Mouse (Mus musculus) intestine, embryonic 15.5 days (tissue): ENCODE data around the gene Adssl1. TPM values are rescaled to one million over a fixed set of nuclear protein-coding genes. Genes with fewer than 3 reads are reported as not detected.

Experiments
- ATAC-seq: fragments of 200-750 bp; cut with Nextera tagmentation; 2 replicates; pipeline ENCODE4 v1.8.0; 2017; ENCODE audit warnings: moderate TSS enrichment, moderate library complexity
- H3K27ac ChIP-seq: fragments of 300-500 bp; sonication (generic); 2 replicates; pipeline ENCODE4 v1.5.1; 2015; ENCODE audit warnings: mild to moderate bottlenecking, inconsistent platforms
- H3K27me3 ChIP-seq: fragments of 300-500 bp; sonication (generic); replicated peaks from 2 replicates; pipeline ENCODE4 v1.6.1; 2015; ENCODE audit warnings: inconsistent platforms
- H3K36me3 ChIP-seq: fragments of 300-500 bp; sonication (generic); 2 replicates; pipeline ENCODE4 v1.6.1; 2015; ENCODE audit warnings: inconsistent platforms
- H3K4me1 ChIP-seq: fragments of 300-500 bp; sonication (generic); replicated peaks from 2 replicates; pipeline ENCODE4 v1.6.1; 2015; ENCODE audit warnings: inconsistent platforms
- H3K4me2 ChIP-seq: fragments of 300-500 bp; sonication (generic); replicated peaks from 2 replicates; pipeline ENCODE4 v1.6.1; 2015; ENCODE audit warnings: mild to moderate bottlenecking, inconsistent platforms
- H3K4me3 ChIP-seq: fragments of 300-500 bp; sonication (generic); replicated peaks from 2 replicates; pipeline ENCODE4 v1.5.1; 2015; ENCODE audit warnings: inconsistent platforms
- H3K9ac ChIP-seq: fragments of 300-500 bp; sonication (generic); 2 replicates; pipeline ENCODE4 v1.6.1; 2015; ENCODE audit warnings: inconsistent platforms
- H3K9me3 ChIP-seq: fragments of 300-500 bp; sonication (generic); 2 replicates; pipeline ENCODE4 v1.6.1; 2016; ENCODE audit warnings: inconsistent platforms
- WGBS: fragments of 180-500 bp; shearing (Covaris S2); methylation state at CpG from one replicate; pipeline ENCODE4 v1.1.7; 2015; 5-methylcytosine and 5-hydroxymethylcytosine counted together
- polyA plus RNA-seq: library from polyadenylated mRNA; unstranded; fragments of >200 nt; fragmentation: Nextera tagmentation; extraction: Ambion mirVana; gene quantifications from 2 replicates; pipeline ENCODE4 v1.2.1, GENCODE M21; 2015

Gene Adssl1
- polyA plus RNA-seq, 1 experiment from 2014 or later: 2.1 TPM

DNA sequence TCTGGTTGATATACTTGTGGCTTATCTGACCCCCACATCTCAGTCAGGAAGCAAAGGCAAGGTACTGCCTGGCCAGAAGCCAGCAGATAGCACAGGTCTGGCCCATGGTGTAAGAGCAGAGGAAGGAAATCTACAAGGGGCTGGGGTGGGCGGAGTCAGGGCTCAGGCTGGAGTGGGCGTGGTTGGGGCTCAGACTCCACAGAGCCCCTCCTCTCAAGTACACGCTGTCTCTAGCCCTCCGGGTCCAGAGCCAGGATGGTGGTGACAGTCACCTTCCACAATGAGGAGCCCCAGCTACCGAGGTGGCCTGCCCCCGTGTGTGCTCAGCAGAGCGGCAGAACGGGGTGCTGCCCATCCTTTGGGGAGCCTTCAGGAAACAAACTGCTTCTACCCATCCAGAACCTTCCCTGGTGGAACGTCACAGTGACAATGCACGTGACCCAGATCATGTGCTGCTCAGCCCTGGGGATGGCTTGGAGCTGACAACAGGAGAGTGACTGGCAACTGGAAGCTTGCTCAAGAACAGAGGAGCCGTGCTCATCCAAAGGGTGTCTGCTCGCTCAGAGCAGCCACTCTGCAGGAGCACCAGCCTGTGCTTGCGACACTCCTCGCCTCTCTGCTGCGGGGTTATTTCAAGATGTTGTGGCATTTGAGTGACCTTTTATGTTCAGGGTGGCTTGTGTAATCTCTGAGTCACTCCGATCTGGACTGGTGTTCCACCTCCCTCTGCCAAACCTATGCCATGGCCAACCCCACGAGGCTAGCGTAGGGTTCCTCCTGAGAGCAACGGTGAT, 9.3 kb downstream of the Adssl1 start:
- Histone ChIP-seq H3K9me3 (no peaks in the 10 kb centered on the region), H3K9ac (0 out of 2 replicates have a peak overlapping the region, but pooled peaks have one; percentile 28), H3K27me3 (no peaks in the 10 kb centered on the region), H3K4me1 (peaks cover 26% of the 10 kb centered on the region), H3K27ac (peak overlapping the region; percentile 36; the same call in 1 of the 2 replicates), H3K36me3 (no peaks in the 10 kb centered on the region), H3K4me2 (peak overlapping the region; percentile 67), H3K4me3 (peak overlapping the region; percentile 22; the same call in 1 of the 2 replicates)
- 31% methylated on average over 19 of the region's 19 CpGs for WGBS
- ATAC-seq: peak; percentile 77

DNA sequence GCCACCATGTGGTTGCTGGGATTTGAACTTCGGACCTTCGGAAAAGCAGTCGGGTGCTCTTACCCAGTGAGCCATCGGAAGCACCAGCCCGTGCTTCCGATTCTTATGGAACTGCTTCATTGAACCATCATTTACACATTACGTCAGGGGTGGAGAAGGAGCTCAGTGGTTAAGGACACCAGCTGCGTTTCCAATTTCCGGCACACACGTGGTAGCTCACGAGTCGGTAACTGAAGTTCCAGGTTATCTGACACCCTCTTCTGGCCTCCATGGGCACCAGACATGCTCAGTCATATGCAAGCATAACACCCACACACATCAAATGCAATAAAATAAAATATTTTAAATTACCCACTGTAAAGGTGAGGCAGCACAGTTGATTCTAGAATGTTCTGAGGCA, 10.2 kb downstream of the Adssl1 start:
- WGBS: 92% methylated on average over 12 of the region's 12 CpGs
- no peak overlapping the region for H3K4me3 ChIP-seq

GRCm38 (mm10) chr12:112630796-112631195, 11.0 kb downstream of the Adssl1 start:
- H3K4me2 ChIP-seq: no peak overlapping the region
- no peaks in the 10 kb centered on the region for H3K27me3 ChIP-seq
- H3K4me3 ChIP-seq: no peak overlapping the region
- WGBS: 70% methylated on average over 5 of the region's 5 CpGs
- peaks cover 26% of the 10 kb centered on the region for H3K4me1 ChIP-seq
- no peaks in the 10 kb centered on the region for H3K9me3 ChIP-seq
- H3K36me3 ChIP-seq: no peaks in the 10 kb centered on the region
- no peak for ATAC-seq
- no peak overlapping the region for H3K9ac ChIP-seq
- H3K27ac ChIP-seq: no peak overlapping the region

More for the DNA sequence above, 10.2 kb downstream of the Adssl1 start:
- ATAC-seq: no peak
- Histone ChIP-seq H3K9ac (no peak overlapping the region), H3K9me3 (no peaks in the 10 kb centered on the region), H3K4me2 (no peak overlapping the region), H3K27ac (no peak overlapping the region), H3K36me3 (no peaks in the 10 kb centered on the region), H3K27me3 (no peaks in the 10 kb centered on the region), H3K4me1 (peaks cover 26% of the 10 kb centered on the region)

DNA sequence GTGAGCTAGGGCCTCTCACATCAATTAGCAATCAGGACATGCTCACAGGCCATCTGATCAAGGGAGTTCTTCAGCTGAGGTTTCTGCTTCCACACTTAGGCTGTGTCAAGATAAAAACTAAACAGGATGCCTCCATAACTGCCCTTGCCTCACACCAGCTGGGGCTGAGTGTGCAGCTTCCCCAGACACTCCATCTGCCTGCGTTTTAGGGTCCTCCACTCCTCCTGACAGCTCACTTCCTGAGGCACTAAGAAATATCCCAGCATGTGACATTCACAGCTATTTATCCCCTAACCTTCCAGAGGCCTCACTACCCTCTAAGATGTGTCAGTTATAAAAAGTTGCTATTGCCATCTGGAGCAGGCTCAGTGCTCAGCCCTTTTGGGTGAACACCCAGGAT, 11.6 kb downstream of the Adssl1 start:
- Histone ChIP-seq H3K4me3 (no peak overlapping the region), H3K27me3 (no peaks in the 10 kb centered on the region), H3K4me1 (peaks cover 21% of the 10 kb centered on the region), H3K4me2 (no peak overlapping the region), H3K36me3 (no peaks in the 10 kb centered on the region), H3K27ac (no peak overlapping the region), H3K9ac (no peak overlapping the region), H3K9me3 (no peaks in the 10 kb centered on the region)
- no peak for ATAC-seq
- WGBS: 23% methylated on average over 1 of the region's 1 CpGs

DNA sequence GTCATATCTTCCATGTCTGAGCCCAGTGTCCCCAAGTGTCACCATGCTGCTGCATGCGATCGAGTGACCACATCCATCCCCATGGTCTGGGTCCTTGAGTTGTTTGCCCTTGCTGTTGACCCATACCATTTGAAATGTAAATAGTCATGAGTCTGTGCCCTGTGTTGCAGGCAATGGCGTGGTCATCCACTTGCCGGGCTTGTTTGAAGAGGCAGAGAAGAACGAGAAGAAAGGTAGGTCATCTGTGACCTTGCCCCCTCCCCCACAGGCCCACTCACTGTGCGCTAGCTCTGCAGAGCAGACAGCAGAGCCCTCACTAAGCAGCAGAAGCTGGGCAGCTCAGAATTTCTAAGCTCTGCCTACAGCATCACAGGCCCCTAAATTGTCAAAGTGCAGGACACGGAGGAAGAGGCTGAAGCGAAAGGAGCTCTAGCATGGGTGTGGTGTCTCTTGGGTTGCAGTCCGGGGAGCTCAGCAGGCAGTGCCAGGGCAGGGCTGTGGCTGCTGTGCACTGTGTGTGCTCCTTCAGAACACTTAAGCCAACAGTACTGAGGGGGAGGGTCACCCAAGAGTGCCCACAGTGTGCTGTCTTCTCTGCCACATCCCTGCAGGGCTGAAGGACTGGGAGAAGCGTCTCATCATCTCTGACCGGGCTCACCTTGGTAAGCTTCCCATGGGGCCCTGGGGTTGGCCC, 12.4 kb downstream of the Adssl1 start:
- Histone ChIP-seq H3K4me3 (no peak overlapping the region), H3K27me3 (no peaks in the 10 kb centered on the region), H3K4me2 (no peak overlapping the region), H3K36me3 (no peaks in the 10 kb centered on the region), H3K9ac (no peak overlapping the region), H3K9me3 (no peaks in the 10 kb centered on the region), H3K27ac (no peak overlapping the region), H3K4me1 (peaks cover 21% of the 10 kb centered on the region)
- ATAC-seq: no peak
- 54% methylated on average over 11 of the region's 11 CpGs for WGBS

DNA sequence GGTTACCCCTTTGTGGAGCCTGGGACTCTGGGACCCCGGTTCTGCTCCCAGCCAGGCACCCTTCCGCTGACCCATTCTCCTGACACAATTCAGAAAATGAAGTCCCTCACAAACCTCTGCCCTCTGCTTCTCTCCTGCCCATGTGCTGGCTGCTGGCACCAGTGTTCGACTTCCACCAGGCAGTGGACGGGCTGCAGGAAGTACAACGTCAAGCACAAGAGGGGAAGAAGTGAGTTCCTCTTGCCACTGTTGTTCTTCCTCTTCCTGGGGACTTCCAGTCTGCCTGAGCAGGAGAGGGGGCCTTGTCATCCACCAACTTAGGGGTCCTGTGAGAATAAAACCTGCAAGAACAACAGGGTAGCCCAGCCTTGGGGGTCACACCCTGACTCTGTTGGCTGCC, 13.1 kb downstream of the Adssl1 start:
- ATAC-seq: no peak
- no peak overlapping the region for H3K9ac ChIP-seq

GRCm38 (mm10) chr12:112633686-112634085, 13.8 kb downstream of the Adssl1 start:
- H3K4me1 ChIP-seq: peaks cover 16% of the 10 kb centered on the region
- H3K36me3 ChIP-seq: no peaks in the 10 kb centered on the region
- ATAC-seq: peak; percentile 14; the same call in 1 of the 2 replicates
- no peaks in the 10 kb centered on the region for H3K9me3 ChIP-seq
- no peak overlapping the region for H3K4me2 ChIP-seq
- no peak overlapping the region for H3K4me3 ChIP-seq
- H3K27ac ChIP-seq: no peak overlapping the region
- 60% methylated on average over 9 of the region's 9 CpGs for WGBS
- no peak overlapping the region for H3K9ac ChIP-seq
- H3K27me3 ChIP-seq: no peaks in the 10 kb centered on the region

More for the DNA sequence above, 13.1 kb downstream of the Adssl1 start:
- H3K36me3 ChIP-seq: no peaks in the 10 kb centered on the region
- no peak overlapping the region for H3K4me2 ChIP-seq
- WGBS: 81% methylated on average over 5 of the region's 5 CpGs
- peaks cover 21% of the 10 kb centered on the region for H3K4me1 ChIP-seq
- H3K27ac ChIP-seq: no peak overlapping the region
- no peak overlapping the region for H3K4me3 ChIP-seq
- H3K9me3 ChIP-seq: no peaks in the 10 kb centered on the region
- H3K27me3 ChIP-seq: no peaks in the 10 kb centered on the region

DNA sequence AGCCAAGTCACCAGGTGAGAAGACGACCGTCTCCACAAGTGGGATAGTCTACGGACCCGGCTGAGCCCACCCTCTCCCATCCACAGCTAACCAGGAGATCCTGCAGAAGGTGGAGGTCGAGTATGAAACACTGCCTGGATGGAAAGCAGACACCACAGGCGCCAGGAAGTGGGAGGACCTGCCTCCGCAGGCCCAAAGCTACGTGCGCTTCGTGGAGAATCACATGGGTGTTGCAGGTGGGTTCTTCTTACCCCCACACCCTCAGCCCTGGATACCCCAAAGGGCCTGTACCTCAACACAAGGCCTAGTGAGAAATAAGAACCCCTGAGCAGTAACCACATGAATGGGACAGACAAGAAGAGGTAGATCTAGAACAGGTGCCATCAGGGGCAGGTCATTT, 19.7 kb downstream of the Adssl1 start:
- Histone ChIP-seq H3K27ac (no peak overlapping the region), H3K9me3 (no peaks in the 10 kb centered on the region), H3K27me3 (no peaks in the 10 kb centered on the region), H3K36me3 (no peaks in the 10 kb centered on the region), H3K9ac (no peak overlapping the region), H3K4me1 (0 out of 2 replicates have a peak, but pooled peaks cover 3% of the 10 kb centered on the region), H3K4me2 (no peak overlapping the region), H3K4me3 (no peak overlapping the region)
- ATAC-seq: no peak
- 72% methylated on average over 10 of the region's 10 CpGs for WGBS

DNA sequence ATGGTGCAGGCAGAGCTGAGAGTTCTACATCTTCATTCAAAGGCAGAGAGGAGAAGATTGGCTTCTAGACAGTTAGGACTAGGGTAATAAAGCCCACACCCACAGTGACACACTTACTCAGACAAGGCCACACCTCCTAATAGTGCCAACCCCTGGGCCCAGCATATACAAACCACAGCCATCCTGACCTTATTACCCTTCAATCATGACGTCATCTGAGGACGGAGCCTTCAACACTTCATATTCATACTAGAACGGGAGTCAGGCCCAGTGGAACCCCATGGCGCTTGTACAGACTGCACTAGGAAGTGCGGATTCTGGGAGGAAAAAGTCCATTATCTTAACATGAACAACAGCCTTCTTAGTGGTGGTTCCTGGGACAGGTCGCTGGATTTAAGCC, 23.3 kb downstream of the Adssl1 start:
- no peaks in the 10 kb centered on the region for H3K36me3 ChIP-seq
- ATAC-seq: no peak
- no peak overlapping the region for H3K27ac ChIP-seq
- no peaks in the 10 kb centered on the region for H3K27me3 ChIP-seq
- no peak overlapping the region for H3K4me3 ChIP-seq
- no peak overlapping the region for H3K9ac ChIP-seq
- H3K9me3 ChIP-seq: no peaks in the 10 kb centered on the region
- H3K4me2 ChIP-seq: no peak overlapping the region
- peaks cover 15% of the 10 kb centered on the region for H3K4me1 ChIP-seq
- 85% methylated on average over 6 of the region's 6 CpGs for WGBS

- Histone ChIP-seq H3K9me3 (no peaks in the 10 kb centered on the region), H3K4me3 (peak within 1 kb of the TSS; percentile 73), H3K27ac (peak within 1 kb of the TSS; percentile 78), H3K27me3 (no peaks in the 10 kb centered on the region), H3K36me3 (0 out of 2 replicates have a peak, but pooled peaks cover 4% of the 10 kb centered on the region), H3K9ac (peak within 1 kb of the TSS; percentile 77), H3K4me1 (peaks cover 15% of the 10 kb centered on the region), H3K4me2 (peak within 1 kb of the TSS; percentile 69)
- ATAC-seq: peak; percentile 98
- 2% methylated on average over 46 of the region's 46 CpGs for WGBS
Observed at GRCm38 (mm10) chr12:112644180-112644854, 24.5 kb downstream of the Adssl1 start, which contains the start of gene Siva1. Gene Siva1, plus strand, starts transcription at chr12:112644679.

DNA sequence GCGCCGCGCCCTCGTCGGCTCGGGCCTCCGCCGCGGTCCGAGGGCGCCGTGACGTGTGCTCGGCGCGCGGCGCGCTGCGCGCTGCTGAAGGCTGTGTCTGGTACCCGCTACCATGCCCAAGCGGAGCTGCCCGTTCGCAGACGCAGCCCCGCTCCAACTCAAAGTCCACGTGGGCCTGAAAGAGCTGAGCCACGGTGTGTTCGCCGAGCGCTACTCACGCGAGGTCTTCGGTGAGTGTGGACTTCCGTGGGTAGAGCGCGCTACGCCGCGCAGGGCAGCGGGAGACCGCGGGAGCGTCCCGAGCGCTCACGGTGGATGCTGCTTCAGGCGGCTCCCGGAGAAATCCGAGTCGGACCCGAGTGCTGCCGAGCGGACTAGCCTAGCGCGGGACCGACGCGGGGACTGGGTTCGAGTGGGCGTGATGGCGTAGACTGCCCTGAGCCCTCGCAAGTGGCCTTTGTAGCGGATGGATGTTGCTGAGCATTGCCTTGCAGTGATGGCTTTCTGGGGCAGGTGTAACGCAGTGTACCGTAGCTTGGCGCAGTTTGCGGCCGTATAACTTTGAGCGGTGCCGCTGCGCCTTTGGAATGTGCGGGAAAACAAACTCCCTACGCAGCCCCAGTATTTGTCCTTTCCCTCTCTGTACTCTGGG, 25.1 kb downstream of the Adssl1 start:
- peak overlapping the region; percentile 73 for H3K4me3 ChIP-seq
- peak overlapping the region; percentile 78 for H3K27ac ChIP-seq
- no peaks in the 10 kb centered on the region for H3K27me3 ChIP-seq
- H3K9me3 ChIP-seq: no peaks in the 10 kb centered on the region
- peak overlapping the region; percentile 77 for H3K9ac ChIP-seq
- peak overlapping the region; percentile 69 for H3K4me2 ChIP-seq
- WGBS: under 1% methylated on average over 75 of the region's 75 CpGs
- peak; percentile 47 for ATAC-seq
- peaks cover 10% of the 10 kb centered on the region; the same call in 1 of the 2 replicates for H3K36me3 ChIP-seq
- H3K4me1 ChIP-seq: peaks cover 15% of the 10 kb centered on the region
